Mouse (Mus musculus) cerebral cortex, adult 2 months (tissue): ENCODE data around the gene Gm5072.

ENCODE experiments used
- WGBS: fragments of 180-500 bp; shearing (Covaris S2); methylation state at CpG from one replicate; pipeline ENCODE4 v1.1.7; 2018; 5-methylcytosine and 5-hydroxymethylcytosine counted together

The Gm5072 gene

GRCm38 (mm10) chrX:91392200-91392599 is at the start of gene Gm5072:
Gene Gm5072, plus strand, starts transcription at chrX:91392500.
- no CpG with 5 or more reads among the region's 5 CpGs for WGBS
